Mouse (Mus musculus) hindbrain, embryonic 15.5 days (tissue): ENCODE measurements around the gene Ksr2. TPM values are rescaled to one million over a fixed set of nuclear protein-coding genes. Genes with fewer than 3 reads are reported as not detected.
A peak's percentile ranks its signal among the peaks of the same experiment; 100 is the strongest.
"Not testable (repeated sequence)": the region's sequence is repeated elsewhere in the genome, so short reads cannot be mapped to it uniquely, and the experiment has no call there.

ENCODE experiments used
- ATAC-seq: fragments of 200-750 bp; cut with Nextera tagmentation; 2 replicates; pipeline ENCODE4 v1.8.0; 2017; ENCODE audit warnings: low read depth, moderate number of reproducible peaks, moderate TSS enrichment; ENCODE audit not compliant: low FRiP score
- H3K27ac ChIP-seq: fragments of 300-500 bp; sonication (generic); replicated peaks from 2 replicates; pipeline ENCODE4 v1.5.1; 2015; ENCODE audit warnings: mild to moderate bottlenecking, inconsistent platforms
- H3K27me3 ChIP-seq: fragments of 300-500 bp; sonication (generic); 2 replicates; pipeline ENCODE4 v1.6.1; 2015; ENCODE audit warnings: control low read depth, inconsistent platforms
- H3K36me3 ChIP-seq: fragments of 300-500 bp; sonication (generic); 2 replicates; pipeline ENCODE4 v1.6.1; 2015; ENCODE audit warnings: control low read depth, inconsistent platforms
- H3K4me1 ChIP-seq: fragments of 300-500 bp; sonication (generic); replicated peaks from 2 replicates; pipeline ENCODE4 v1.6.1; 2015; ENCODE audit warnings: control low read depth, inconsistent platforms
- H3K4me2 ChIP-seq: fragments of 300-500 bp; sonication (generic); 2 replicates; pipeline ENCODE4 v1.6.1; 2015; ENCODE audit warnings: moderate library complexity, mild to moderate bottlenecking, inconsistent platforms
- H3K4me3 ChIP-seq: fragments of 300-500 bp; sonication (generic); 2 replicates; pipeline ENCODE4 v1.5.1; 2015; ENCODE audit warnings: mild to moderate bottlenecking, inconsistent platforms
- H3K9ac ChIP-seq: fragments of 300-500 bp; sonication (generic); 2 replicates; pipeline ENCODE4 v1.6.1; 2015; ENCODE audit warnings: inconsistent platforms
- H3K9me3 ChIP-seq: fragments of 300-500 bp; sonication (generic); 2 replicates; pipeline ENCODE4 v1.6.1; 2016; ENCODE audit warnings: control low read depth, inconsistent platforms
- WGBS: fragments of 180-500 bp; shearing (Covaris S2); methylation state at CpG from one replicate; pipeline ENCODE4 v1.1.7; 2015; 5-methylcytosine and 5-hydroxymethylcytosine counted together
- polyA plus RNA-seq: library from polyadenylated mRNA; unstranded; fragments of >200 nt; fragmentation: Nextera tagmentation; extraction: Ambion mirVana; gene quantifications from 2 replicates; pipeline ENCODE4 v1.2.1, GENCODE M21; 2015

The Ksr2 gene
- 7.5 and 8.1 TPM in 2 replicates for polyA plus RNA-seq

DNA sequence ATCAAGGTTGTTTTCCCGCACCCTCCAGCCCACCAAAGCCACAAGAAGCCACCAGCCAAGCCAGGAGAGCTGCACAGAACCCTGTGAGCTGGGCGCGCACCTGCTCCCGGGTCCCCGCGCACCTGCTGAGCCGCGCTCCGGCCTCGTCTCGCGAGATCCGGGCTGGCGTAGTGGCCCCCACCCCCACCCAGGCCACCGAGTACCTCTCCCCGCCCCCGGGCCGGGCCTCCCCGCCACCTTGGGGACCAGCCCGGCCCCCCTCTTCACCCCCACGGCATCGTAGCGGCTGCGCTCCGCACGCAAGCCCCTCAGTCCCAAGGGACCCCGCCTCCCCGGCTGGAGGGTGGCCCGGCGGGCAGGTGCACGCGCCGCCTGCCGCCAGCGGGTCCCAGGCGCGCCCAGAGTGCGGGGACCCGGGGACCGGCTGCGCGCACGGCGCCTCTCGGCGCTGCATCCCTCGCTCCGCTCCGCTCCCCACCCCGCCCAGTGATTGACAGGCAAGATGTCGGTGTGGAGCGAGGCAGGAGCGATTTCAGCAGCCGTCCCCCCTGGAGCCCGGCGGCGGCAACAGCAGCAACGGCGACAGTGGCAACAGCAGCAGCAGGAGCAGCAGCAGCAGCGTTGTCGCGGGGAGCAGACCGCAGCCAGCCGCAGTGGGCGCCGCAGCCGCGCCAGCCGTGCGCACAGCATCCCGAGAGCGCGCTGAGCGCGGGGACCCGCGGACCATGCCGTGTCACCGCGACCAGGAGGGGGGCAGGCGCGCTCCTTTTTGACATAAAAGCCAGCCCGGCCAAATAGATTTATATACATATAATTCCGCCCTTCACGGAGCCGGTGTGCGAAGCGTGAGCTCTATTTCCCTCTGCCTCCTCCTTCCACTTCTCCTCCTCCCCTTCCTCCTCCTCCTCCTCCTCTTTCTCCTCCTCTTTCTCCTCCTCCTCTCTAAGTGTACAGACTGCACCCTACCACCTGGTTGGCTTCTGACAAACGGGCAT is at the start of gene Ksr2:
TSS of gene Ksr2 (plus strand) at position 494 of the 995 bp plus-strand sequence.
- Histone ChIP-seq H3K9me3 (no peaks in the 10 kb centered on the region), H3K9ac (peak within 1 kb of the TSS; percentile 83), H3K27ac (peak within 1 kb of the TSS; percentile 100), H3K4me1 (peaks cover 29% of the 10 kb centered on the region), H3K36me3 (no peaks in the 10 kb centered on the region), H3K27me3 (no peaks in the 10 kb centered on the region), H3K4me3 (peak within 1 kb of the TSS; percentile 83), H3K4me2 (peak within 1 kb of the TSS; percentile 80)
- 0% methylated on average over 85 of the region's 89 CpGs for WGBS
- peak; percentile 91 for ATAC-seq

GRCm38 (mm10) chr5:117364821-117365220 is 49.0 kb upstream of the Ksr2 start:
- WGBS: 85% methylated on average over 3 of the region's 3 CpGs
- no peak overlapping the region for H3K9ac ChIP-seq
- peaks cover 25% of the 10 kb centered on the region for H3K36me3 ChIP-seq
- H3K27me3 ChIP-seq: no peaks in the 10 kb centered on the region
- no peak overlapping the region for H3K4me2 ChIP-seq
- H3K9me3 ChIP-seq: no peaks in the 10 kb centered on the region
- H3K4me1 ChIP-seq: peaks cover 20% of the 10 kb centered on the region
- H3K4me3 ChIP-seq: no peak overlapping the region
- ATAC-seq: no peak
- no peak overlapping the region for H3K27ac ChIP-seq

DNA sequence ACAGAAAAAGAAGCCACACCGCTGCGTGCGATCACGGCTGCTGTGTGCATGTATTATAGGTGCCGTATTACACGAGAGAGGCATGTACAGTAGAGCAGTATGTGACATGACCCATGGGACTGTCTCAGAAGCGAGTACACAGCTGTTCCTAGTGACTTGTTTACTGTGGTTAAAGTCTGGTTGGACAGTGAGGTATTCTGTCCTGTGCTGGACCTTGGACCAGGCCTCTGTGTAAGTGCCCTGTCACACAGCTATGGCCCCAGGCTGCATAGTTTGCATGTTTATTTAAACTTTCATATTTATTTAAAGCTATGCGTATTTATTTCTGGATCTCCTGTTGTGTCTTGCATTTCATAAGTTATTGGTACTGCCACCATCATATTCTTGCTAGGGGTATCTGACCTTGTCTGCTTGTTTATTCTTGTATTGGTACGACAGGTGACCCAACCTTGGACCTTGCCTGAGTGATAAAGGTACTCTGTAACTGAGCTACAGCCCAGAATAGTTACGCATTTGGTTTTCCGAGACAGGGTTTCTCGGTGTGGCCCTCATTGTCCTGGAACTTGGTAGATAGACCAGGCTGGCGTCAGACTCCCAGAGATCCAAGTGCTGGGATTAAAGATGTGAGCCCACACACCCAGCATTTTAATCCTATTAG is 47.8 kb upstream of the Ksr2 start:
- ATAC-seq: no peak
- Histone ChIP-seq H3K4me3 (no peak overlapping the region), H3K9me3 (no peaks in the 10 kb centered on the region), H3K36me3 (peaks cover 31% of the 10 kb centered on the region), H3K9ac (no peak overlapping the region), H3K27me3 (no peaks in the 10 kb centered on the region), H3K4me2 (no peak overlapping the region), H3K4me1 (peaks cover 8% of the 10 kb centered on the region), H3K27ac (no peak overlapping the region)
- 92% methylated on average over 13 of the region's 13 CpGs for WGBS

DNA sequence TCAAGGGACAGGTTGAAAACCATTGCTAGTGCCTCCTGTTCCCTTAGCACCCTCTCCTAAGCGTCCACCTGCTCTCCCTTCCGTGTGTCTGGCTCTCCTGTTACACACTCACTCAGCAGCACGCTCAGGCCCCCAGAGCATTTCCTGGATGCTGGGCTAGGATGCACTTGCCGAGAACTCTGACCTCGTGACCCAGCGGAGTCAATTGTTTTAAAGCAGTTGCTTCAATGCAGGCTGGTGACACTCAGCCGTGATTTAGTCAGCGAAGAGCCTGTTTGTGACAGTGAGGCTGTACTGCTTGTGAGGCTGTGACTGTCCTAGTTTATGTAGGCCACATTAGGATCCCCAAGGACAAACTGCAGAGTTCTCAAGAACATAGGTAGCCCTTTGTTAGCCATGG is 46.6 kb upstream of the Ksr2 start:
- no peak overlapping the region for H3K9ac ChIP-seq
- WGBS: 39% methylated on average over 8 of the region's 8 CpGs
- H3K27me3 ChIP-seq: no peaks in the 10 kb centered on the region
- no peak overlapping the region for H3K27ac ChIP-seq
- H3K9me3 ChIP-seq: no peaks in the 10 kb centered on the region
- peaks cover 42% of the 10 kb centered on the region for H3K36me3 ChIP-seq
- peaks cover 5% of the 10 kb centered on the region; the same call in 1 of the 2 replicates for H3K4me1 ChIP-seq
- H3K4me2 ChIP-seq: no peak overlapping the region
- no peak for ATAC-seq
- no peak overlapping the region for H3K4me3 ChIP-seq

DNA sequence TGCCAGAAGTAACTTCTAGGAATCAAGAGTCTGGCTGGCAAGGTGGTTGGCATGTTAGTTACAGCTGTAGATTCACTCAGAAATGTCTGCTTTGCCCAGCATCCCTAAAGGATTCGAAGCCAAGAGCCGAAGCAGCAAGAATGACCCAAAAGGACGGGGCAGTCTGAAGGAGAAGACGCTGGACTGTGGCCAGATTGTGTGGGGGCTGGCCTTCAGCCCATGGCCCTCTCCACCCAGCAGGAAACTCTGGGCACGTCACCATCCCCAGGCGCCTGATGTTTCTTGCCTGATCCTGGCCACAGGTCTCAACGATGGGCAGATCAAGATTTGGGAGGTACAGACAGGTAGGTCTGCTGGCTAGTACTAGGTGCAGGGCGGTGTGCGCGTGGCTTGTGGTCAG is 43.2 kb upstream of the Ksr2 start:
- H3K4me1 ChIP-seq: no peaks in the 10 kb centered on the region
- ATAC-seq: no peak
- no peak overlapping the region for H3K4me3 ChIP-seq
- no peaks in the 10 kb centered on the region for H3K9me3 ChIP-seq
- H3K4me2 ChIP-seq: no peak overlapping the region
- no peak overlapping the region for H3K27ac ChIP-seq
- no peak overlapping the region for H3K9ac ChIP-seq
- WGBS: 84% methylated on average over 10 of the region's 10 CpGs
- no peaks in the 10 kb centered on the region for H3K27me3 ChIP-seq
- H3K36me3 ChIP-seq: peaks cover 55% of the 10 kb centered on the region

DNA sequence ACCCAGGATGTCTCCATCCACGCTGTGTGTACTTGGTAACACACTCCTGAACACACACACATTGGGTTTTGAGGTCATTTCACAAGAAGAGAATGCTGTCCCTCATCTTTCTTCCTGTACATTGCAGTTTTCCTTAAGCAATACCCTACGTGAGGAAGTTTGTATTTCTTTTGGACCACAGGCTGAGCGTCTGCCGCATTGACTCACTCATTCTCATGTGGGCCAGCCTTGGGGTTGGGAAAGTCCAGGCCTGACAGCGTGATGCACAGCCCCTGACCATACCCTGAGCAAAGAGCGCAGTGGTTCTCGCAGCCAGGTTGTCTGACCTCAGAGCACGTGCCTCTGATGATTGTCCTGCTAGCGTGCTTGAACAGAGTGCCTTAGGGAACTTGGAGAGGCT is 40.4 kb upstream of the Ksr2 start:
- Histone ChIP-seq H3K27ac (no peak overlapping the region), H3K9ac (no peak overlapping the region), H3K9me3 (no peaks in the 10 kb centered on the region), H3K4me1 (no peaks in the 10 kb centered on the region), H3K36me3 (peaks cover 63% of the 10 kb centered on the region), H3K4me3 (no peak overlapping the region), H3K4me2 (no peak overlapping the region), H3K27me3 (no peaks in the 10 kb centered on the region)
- ATAC-seq: no peak
- 95% methylated on average over 9 of the region's 9 CpGs for WGBS

GRCm38 (mm10) chr5:117374372-117375049 is 39.3 kb upstream of the Ksr2 start:
- ATAC-seq: no peak
- peaks cover 64% of the 10 kb centered on the region for H3K36me3 ChIP-seq
- H3K4me3 ChIP-seq: no peak overlapping the region
- no peak overlapping the region for H3K27ac ChIP-seq
- no peaks in the 10 kb centered on the region for H3K4me1 ChIP-seq
- no peak overlapping the region for H3K4me2 ChIP-seq
- no peak overlapping the region for H3K9ac ChIP-seq
- no peaks in the 10 kb centered on the region for H3K9me3 ChIP-seq
- 93% methylated on average over 7 of the region's 7 CpGs for WGBS
- no peaks in the 10 kb centered on the region for H3K27me3 ChIP-seq

DNA sequence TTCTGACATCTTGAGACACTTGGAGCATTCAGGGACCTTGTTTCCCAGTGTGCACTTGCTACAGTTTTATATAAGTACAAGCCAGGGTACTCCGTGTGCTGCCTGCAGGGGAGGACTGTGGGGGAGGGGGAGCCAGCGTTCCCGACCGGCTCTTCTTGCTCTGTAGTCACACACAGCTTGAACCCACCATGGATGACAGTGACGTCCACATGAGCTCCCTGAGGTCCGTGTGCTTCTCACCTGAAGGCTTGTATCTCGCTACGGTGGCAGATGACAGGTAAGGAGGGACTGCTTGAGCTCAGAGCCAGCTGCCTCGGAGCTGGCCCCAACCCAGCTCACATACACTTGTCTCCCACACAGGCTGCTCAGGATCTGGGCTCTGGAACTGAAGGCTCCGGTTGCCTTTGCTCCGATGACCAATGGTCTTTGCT is 37.5 kb upstream of the Ksr2 start:
- Histone ChIP-seq H3K4me3 (no peak overlapping the region), H3K27ac (no peak overlapping the region), H3K9ac (no peak overlapping the region), H3K4me1 (no peaks in the 10 kb centered on the region), H3K36me3 (peaks cover 69% of the 10 kb centered on the region), H3K9me3 (no peaks in the 10 kb centered on the region), H3K4me2 (no peak overlapping the region), H3K27me3 (no peaks in the 10 kb centered on the region)
- WGBS: 77% methylated on average over 11 of the region's 11 CpGs
- no peak for ATAC-seq

DNA sequence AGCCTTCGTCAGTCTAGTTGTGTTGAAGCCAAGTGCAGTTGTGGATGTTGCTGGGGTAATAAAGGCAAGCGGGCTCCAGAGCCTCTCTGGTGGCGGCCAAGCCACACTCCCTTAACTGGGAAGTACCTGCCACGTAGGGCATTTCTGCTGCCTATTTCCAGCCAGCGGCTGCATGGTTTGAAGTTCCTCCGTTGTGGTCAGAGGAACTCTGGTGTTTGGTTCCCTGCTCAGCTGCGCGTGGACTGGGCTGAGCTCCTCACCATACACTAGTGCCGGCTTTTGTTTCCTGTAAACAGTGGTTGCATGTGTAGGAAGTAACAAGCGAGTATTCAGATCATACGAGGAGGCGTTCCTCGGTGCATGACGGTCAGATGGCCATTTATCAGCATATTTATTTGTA is 36.1 kb upstream of the Ksr2 start:
- H3K4me2 ChIP-seq, H3K4me1 ChIP-seq, H3K4me3 ChIP-seq, H3K27me3 ChIP-seq, H3K9ac ChIP-seq, H3K27ac ChIP-seq, ATAC-seq, H3K9me3 ChIP-seq: not testable (repeated sequence)
- peaks cover 57% of the 10 kb centered on the region for H3K36me3 ChIP-seq
- WGBS: 93% methylated on average over 14 of the region's 14 CpGs

- WGBS: 87% methylated on average over 4 of the region's 4 CpGs
- H3K4me2 ChIP-seq: no peak overlapping the region
- no peaks in the 10 kb centered on the region for H3K4me1 ChIP-seq
- no peak overlapping the region for H3K9ac ChIP-seq
- no peak overlapping the region for H3K4me3 ChIP-seq
- no peaks in the 10 kb centered on the region for H3K27me3 ChIP-seq
- no peaks in the 10 kb centered on the region for H3K9me3 ChIP-seq
- no peak for ATAC-seq
- H3K36me3 ChIP-seq: peaks cover 60% of the 10 kb centered on the region
- no peak overlapping the region for H3K27ac ChIP-seq
Observed at GRCm38 (mm10) chr5:117380199-117380598, 33.6 kb upstream of the Ksr2 start.

DNA sequence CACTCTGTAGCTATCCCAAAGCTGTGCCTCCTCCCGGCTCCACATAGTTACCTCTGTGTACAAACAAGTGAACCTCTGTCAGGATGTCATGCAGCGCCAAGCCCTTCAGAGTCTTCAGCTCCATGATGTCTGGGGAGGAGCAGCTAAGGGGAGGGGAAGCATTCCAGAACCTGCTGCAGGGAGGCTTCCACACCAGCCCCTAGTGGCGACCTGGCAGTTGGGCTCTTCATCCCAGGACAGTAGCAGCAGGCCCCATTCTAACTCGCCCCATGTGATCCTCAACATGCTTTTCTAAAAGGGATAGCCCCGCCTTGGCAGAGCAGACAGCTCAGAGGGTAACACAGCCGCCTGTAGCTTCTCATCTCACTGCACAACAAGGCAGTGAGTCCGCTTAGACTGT is 32.0 kb upstream of the Ksr2 start:
- H3K36me3 ChIP-seq: peaks cover 50% of the 10 kb centered on the region
- H3K9ac ChIP-seq: no peak overlapping the region
- H3K27ac ChIP-seq: no peak overlapping the region
- H3K27me3 ChIP-seq: no peaks in the 10 kb centered on the region
- no peaks in the 10 kb centered on the region for H3K4me1 ChIP-seq
- no peaks in the 10 kb centered on the region for H3K9me3 ChIP-seq
- H3K4me2 ChIP-seq: no peak overlapping the region
- ATAC-seq: no peak
- WGBS: 75% methylated on average over 7 of the region's 7 CpGs
- no peak overlapping the region for H3K4me3 ChIP-seq

DNA sequence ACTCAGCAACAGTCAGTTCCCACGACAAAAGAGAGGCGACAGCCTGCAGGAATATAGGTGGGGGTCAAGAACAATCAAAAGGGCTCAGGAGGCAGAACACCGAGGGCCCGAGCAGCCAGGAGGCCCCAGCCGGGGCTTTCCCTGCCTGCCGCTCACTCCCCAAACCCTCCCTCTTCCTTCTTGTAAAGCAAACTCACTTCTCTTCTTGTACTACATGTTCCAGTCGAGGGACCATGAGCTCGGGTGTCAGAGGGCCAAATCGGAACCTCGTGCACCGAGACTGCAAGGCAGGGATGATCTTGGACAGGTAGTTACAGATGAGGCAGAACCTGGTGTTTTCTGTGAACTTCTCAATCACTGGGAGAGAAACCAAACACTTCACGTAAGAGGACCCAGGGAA is 30.6 kb upstream of the Ksr2 start:
- WGBS: 73% methylated on average over 12 of the region's 12 CpGs
- no peak for ATAC-seq
- Histone ChIP-seq H3K4me2 (no peak overlapping the region), H3K36me3 (peaks cover 49% of the 10 kb centered on the region), H3K9me3 (no peaks in the 10 kb centered on the region), H3K9ac (no peak overlapping the region), H3K4me3 (no peak overlapping the region), H3K4me1 (peaks cover 10% of the 10 kb centered on the region), H3K27me3 (no peaks in the 10 kb centered on the region), H3K27ac (no peak overlapping the region)
